Comparison of ENCODE assay signal across 8 mouse cellular contexts in the genomic region with DNA sequence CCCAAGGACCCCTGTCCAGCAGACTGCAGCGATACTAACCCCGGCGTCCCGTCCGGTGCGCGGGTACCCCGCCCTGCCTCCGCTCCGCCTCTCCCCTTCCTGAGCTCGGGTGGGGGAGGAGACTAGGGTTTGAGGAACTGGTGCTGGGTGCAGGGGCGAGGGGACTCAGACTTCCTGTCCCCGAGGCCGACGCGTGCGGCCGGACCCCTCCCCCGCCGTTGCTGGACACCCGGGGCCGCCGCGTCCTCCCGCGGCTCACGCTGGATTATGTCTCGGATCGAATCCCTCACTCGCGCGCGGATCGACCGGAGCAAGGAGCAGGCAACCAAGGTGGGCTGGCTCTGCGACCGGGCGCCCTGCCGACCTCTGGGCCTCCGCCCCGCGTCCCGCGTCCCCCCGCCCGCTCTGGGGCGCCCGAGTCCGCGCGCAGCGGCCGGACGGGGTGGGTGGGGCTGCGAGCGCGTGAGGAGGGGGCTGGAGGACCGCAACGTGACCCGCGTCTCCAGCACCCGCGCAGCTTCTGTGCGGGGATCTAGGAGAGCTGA. TPM values are rescaled to one million over a fixed set of nuclear protein-coding genes. Genes with fewer than 3 reads are reported as not detected.
DNase-seq lines count a peak whose midpoint lies in the region; ATAC-seq and TF ChIP-seq lines count a peak whose summit lies in the region.

No protein-coding gene starts in this region.

- H3K4me2 ChIP-seq in hindbrain, embryonic 14.5 days (replicated peaks), result peak overlapping the region; percentile 98
- H3K4me2 ChIP-seq in midbrain, postnatal 0 days (ENCODE audit: low read depth, low read length, poor library complexity, severe bottlenecking), result peak overlapping the region; percentile 87

- under 1% methylated on average over 64 of the region's 64 CpGs for WGBS in hindbrain, embryonic 14.5 days
- under 1% methylated on average over 64 of the region's 64 CpGs for WGBS in liver, adult 2 months
- WGBS in midbrain, postnatal 0 days, result under 1% methylated on average over 62 of the region's 64 CpGs

- peak overlapping the region; percentile 99 for H3K9ac ChIP-seq in hindbrain, embryonic 14.5 days
- peak overlapping the region; percentile 58 for H3K9ac ChIP-seq in liver, adult 2 months (ENCODE audit: low read depth, low read length)
- peak overlapping the region; percentile 92 for H3K9ac ChIP-seq in midbrain, postnatal 0 days (replicated peaks; ENCODE audit: low read length, poor library complexity, severe bottlenecking)

- H3K79me2 ChIP-seq in liver, adult 2 months (ENCODE audit: control insufficient read depth, insufficient read depth, low read length), result no peaks in the 10 kb centered on the region; the same call in 1 of the 2 replicates

- ATAC-seq in hindbrain, embryonic 14.5 days (ENCODE audit: low FRiP score), result peak; percentile 49
- ATAC-seq in midbrain, postnatal 0 days (ENCODE audit: low FRiP score), result peak; percentile 52

- H3K9me3 ChIP-seq in hindbrain, embryonic 14.5 days (ENCODE audit: control insufficient read depth, low read length), result no peaks in the 10 kb centered on the region
- H3K9me3 ChIP-seq in midbrain, postnatal 0 days (ENCODE audit: low read length), result no peaks in the 10 kb centered on the region

- TF ChIP-seq CTCF in liver, adult 2 months (IDR thresholded peaks at IDR 0.05; ENCODE audit: low read depth, low read length), result no peak
- no peak for TF ChIP-seq CTCF in midbrain, postnatal 0 days (IDR thresholded peaks at IDR 0.05)

- peak overlapping the region; percentile 97 for H3K27ac ChIP-seq in hindbrain, embryonic 14.5 days
- H3K27ac ChIP-seq in liver, adult 2 months (replicated peaks; ENCODE audit: insufficient read depth, low read depth, low read length), result peak overlapping the region; percentile 43
- H3K27ac ChIP-seq in midbrain, postnatal 0 days (ENCODE audit: low read depth, low read length), result peak overlapping the region; percentile 92

- H3K27me3 ChIP-seq in hindbrain, embryonic 14.5 days (ENCODE audit: control insufficient read depth, insufficient read depth, low read length), result no peaks in the 10 kb centered on the region
- 0 out of 2 replicates have a peak, but pooled peaks cover 7% of the 10 kb centered on the region for H3K27me3 ChIP-seq in liver, adult 2 months (ENCODE audit: control insufficient read depth, insufficient read depth, low read length)
- no peaks in the 10 kb centered on the region for H3K27me3 ChIP-seq in midbrain, postnatal 0 days (ENCODE audit: insufficient read depth, low read length)

- peaks cover 34% of the 10 kb centered on the region for H3K4me1 ChIP-seq in hindbrain, embryonic 14.5 days (replicated peaks; ENCODE audit: control insufficient read depth, insufficient read depth, low read length)
- peaks cover 6% of the 10 kb centered on the region for H3K4me1 ChIP-seq in liver, adult 2 months (ENCODE audit: control insufficient read depth, insufficient read depth, low read length)
- peaks cover 16% of the 10 kb centered on the region; the same call in 1 of the 2 replicates for H3K4me1 ChIP-seq in midbrain, postnatal 0 days (ENCODE audit: insufficient read depth, low read length)

- H3K36me3 ChIP-seq in hindbrain, embryonic 14.5 days (replicated peaks; ENCODE audit: control insufficient read depth, insufficient read depth), result peaks cover 13% of the 10 kb centered on the region; the same call in 1 of the 2 replicates
- H3K36me3 ChIP-seq in liver, adult 2 months (ENCODE audit: control insufficient read depth, insufficient read depth, low read length), result no peaks in the 10 kb centered on the region
- H3K36me3 ChIP-seq in midbrain, postnatal 0 days (ENCODE audit: insufficient read depth, low read length), result no peaks in the 10 kb centered on the region

- 0 out of 2 replicates have a peak, but pooled peaks have one; percentile 23 for TF ChIP-seq POLR2A in liver, adult 2 months (IDR thresholded peaks at IDR 0.05; ENCODE audit: extremely low read depth, insufficient read depth, low read length)

- peak; percentile 70 for DNase-seq in ovary, adult 18-20 months (ENCODE audit: low spot score)
- DNase-seq in ovary, postnatal 14 days (ENCODE audit: low spot score), result no peak
- DNase-seq in cerebellum, adult 9-11 months, result peak; percentile 79
- peak; percentile 73 for DNase-seq in gastrocnemius, adult 18-20 months (ENCODE audit: low spot score)
- DNase-seq in hindbrain, embryonic 14.5 days (ENCODE audit: low spot score), result peak; percentile 46
- DNase-seq in liver, adult 2 months (ENCODE audit: extremely low read depth, low read depth, low spot score), result no peak
- peak; percentile 60 for DNase-seq in midbrain, postnatal 0 days (ENCODE audit: low spot score)
- DNase-seq in testis, postnatal 14 days (ENCODE audit: low spot score), result peak; percentile 74

- H3K4me3 ChIP-seq in hindbrain, embryonic 14.5 days (replicated peaks; ENCODE audit: low read length), result peak overlapping the region; percentile 70
- H3K4me3 ChIP-seq in liver, adult 2 months (ENCODE audit: insufficient read depth, low read depth, low read length), result peak overlapping the region; percentile 74
- H3K4me3 ChIP-seq in midbrain, postnatal 0 days (ENCODE audit: low read depth, low read length), result peak overlapping the region; percentile 97

RNA-seq across cellular contexts. Expression of gene Arhgef2, which starts 15.3 kb away (rescaled TPM):
- total RNA-seq in gastrocnemius, adult 18-20 months (2021), result 10 to 100 TPM; 11.5 to 20.0 TPM
- 96.0 and 115 TPM in 2 replicates for polyA plus RNA-seq in hindbrain, embryonic 14.5 days (2014; fragmentation: Nextera tagmentation; extraction: Ambion mirVana)
- 2.7 and 3.6 TPM in 2 replicates for total RNA-seq in liver, adult 2 months (2014; rRNA removed)
- 3.6 and 4.9 TPM in 2 replicates for polyA plus RNA-seq in liver, adult 2 months (2012; rRNA removed)
- total RNA-seq in midbrain, postnatal 0 days (2014; rRNA removed), result 59.6 and 80.3 TPM in 2 replicates
- 38.9 and 46.8 TPM in 2 replicates for polyA plus RNA-seq in midbrain, postnatal 0 days (2015; fragmentation: Nextera tagmentation; extraction: Ambion mirVana)

RNA-seq across cellular contexts. Expression of gene Rxfp4, which starts 31.9 kb away (rescaled TPM):
- total RNA-seq in gastrocnemius, adult 18-20 months (2021), result not detected
- not detected in 2 replicates for polyA plus RNA-seq in hindbrain, embryonic 14.5 days (2014; fragmentation: Nextera tagmentation; extraction: Ambion mirVana)
- total RNA-seq in liver, adult 2 months (2014; rRNA removed), result not detected in 2 replicates
- not detected in 2 replicates for polyA plus RNA-seq in liver, adult 2 months (2012; rRNA removed)
- 0.42 TPM in 1 of 2 replicates, not detected in the other for total RNA-seq in midbrain, postnatal 0 days (2014; rRNA removed)
- polyA plus RNA-seq in midbrain, postnatal 0 days (2015; fragmentation: Nextera tagmentation; extraction: Ambion mirVana), result not detected in 2 replicates

RNA-seq across cellular contexts. Expression of gene Ssr2, which starts 45.4 kb away (rescaled TPM):
- 10 to 100 TPM; 40.4 to 44.2 TPM for total RNA-seq in gastrocnemius, adult 18-20 months (2021)
- polyA plus RNA-seq in hindbrain, embryonic 14.5 days (2014; fragmentation: Nextera tagmentation; extraction: Ambion mirVana), result 117 and 129 TPM in 2 replicates
- 90.0 and 110 TPM in 2 replicates for total RNA-seq in liver, adult 2 months (2014; rRNA removed)
- 155 and 176 TPM in 2 replicates for polyA plus RNA-seq in liver, adult 2 months (2012; rRNA removed)
- total RNA-seq in midbrain, postnatal 0 days (2014; rRNA removed), result 236 and 250 TPM in 2 replicates
- 196 and 210 TPM in 2 replicates for polyA plus RNA-seq in midbrain, postnatal 0 days (2015; fragmentation: Nextera tagmentation; extraction: Ambion mirVana)

Comparison
In these comparisons a context has a peak if more than half of its experiments do, and no peak if none do; other contexts are left out.
1. DNase-seq: peak in ovary, adult 18-20 months (single experiment), cerebellum, adult 9-11 months (single experiment), gastrocnemius, adult 18-20 months (single experiment), hindbrain, embryonic 14.5 days (single experiment), midbrain, postnatal 0 days (single experiment) and testis, postnatal 14 days (single experiment); none in ovary, postnatal 14 days (single experiment) and liver, adult 2 months (single experiment).
2. H3K27ac ChIP-seq: peak in every context shown above with its lines; median percentile 97 in hindbrain, embryonic 14.5 days; 92 in midbrain, postnatal 0 days; 43 in liver, adult 2 months.
3. Peak in every context shown above with its lines, with median percentiles within 50 percentile points of each other: H3K4me3 ChIP-seq and H3K9ac ChIP-seq.